15 mouse cellular contexts compared by ENCODE assay signal in the genomic region with DNA sequence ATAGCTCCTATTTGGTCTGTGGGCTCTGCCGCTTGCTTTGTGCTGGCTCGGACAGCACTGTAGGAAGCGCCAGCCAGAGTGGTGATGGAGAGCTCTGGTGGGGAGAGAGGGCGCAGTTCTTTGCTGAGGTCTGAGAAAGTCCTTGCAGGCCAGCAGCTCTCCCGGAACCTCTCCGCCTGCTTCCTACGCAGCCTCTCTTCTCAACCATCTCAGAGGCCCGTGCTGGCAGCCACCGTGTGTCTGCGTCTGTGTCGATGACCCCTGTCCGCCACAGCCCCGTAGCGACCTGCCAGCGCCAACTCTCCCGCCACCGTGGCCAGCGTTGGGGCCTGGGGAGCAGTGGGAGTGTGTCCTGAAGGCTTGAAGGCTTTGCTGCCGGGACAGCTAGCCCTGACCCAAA. TPM values are rescaled to one million over a fixed set of nuclear protein-coding genes. Genes with fewer than 3 reads are reported as not detected.
DNase-seq lines count a peak whose midpoint lies in the region; ATAC-seq and TF ChIP-seq lines count a peak whose summit lies in the region.
"Had no signal": no experiment of that assay in that cellular context is flagged by ENCODE, and none has a peak within 500 bp of the region (broad histone marks: within the 10 kb centered on the region; RNA-seq: fewer than 3 reads in every experiment).

No protein-coding gene starts in this region.

- H3K36me3 ChIP-seq in hindbrain, postnatal 0 days (ENCODE audit: insufficient read depth, low read length): no peaks in the 10 kb centered on the region

- no peaks in the 10 kb centered on the region for H3K9me3 ChIP-seq in hindbrain, postnatal 0 days (ENCODE audit: low read length)

- no peaks in the 10 kb centered on the region for H3K4me1 ChIP-seq in hindbrain, postnatal 0 days (ENCODE audit: insufficient read depth, low read length)

- intact Hi-C loops in left cerebral cortex, postnatal 4 days (cut with DNase I): no loop called here
- intact Hi-C loops in left cerebral cortex, postnatal 10 days (cut with DNase I): loop anchor here (5.0 kb wide), 1 partner anchor 36 kb away; no protein-coding TSS in a partner anchor
- intact Hi-C loops in heart, postnatal 25 days (cut with DNase I): no loop called here

- H3K4me2 ChIP-seq in hindbrain, postnatal 0 days (ENCODE audit: low read depth, low read length): peak overlapping the region; percentile 62

- peak overlapping the region; percentile 21 for H3K4me3 ChIP-seq in hindbrain, postnatal 0 days (ENCODE audit: low read length)
- H3K4me3 ChIP-seq: erythroblast, embryonic 14.5 days had no signal

- 6% methylated on average over 19 of the region's 19 CpGs for WGBS in hindbrain, postnatal 0 days

- no peak for ATAC-seq in hindbrain, postnatal 0 days
- ATAC-seq: liver, postnatal 0 days had no signal

- no peak overlapping the region for H3K27ac ChIP-seq in hindbrain, postnatal 0 days

- TF ChIP-seq CTCF in hindbrain, postnatal 0 days (IDR thresholded peaks at IDR 0.05; ENCODE audit: low read depth): no peak

- peaks cover 40% of the 10 kb centered on the region for H3K27me3 ChIP-seq in hindbrain, postnatal 0 days (ENCODE audit: insufficient read depth, low read length)

- H3K9ac ChIP-seq in hindbrain, postnatal 0 days (replicated peaks; ENCODE audit: low read length): peak overlapping the region; percentile 40
- H3K9ac ChIP-seq: liver, postnatal 0 days had no signal

- peak; percentile 57 for DNase-seq in left cerebral cortex, postnatal 4 days
- no peak for DNase-seq in left cerebral cortex, postnatal 10 days (ENCODE audit: extremely low spot score in 1 of 2, low spot score in 2 of 2)
- peak; percentile 67 for DNase-seq in embryo, embryonic 10 days (ENCODE audit: low spot score)
- DNase-seq in hindbrain, postnatal 0 days (ENCODE audit: low spot score): no peak
- peak; percentile 52 for DNase-seq in retina, embryonic 14.5 days (ENCODE audit: low spot score)
- no peak for DNase-seq in frontal cortex, postnatal 14 days (ENCODE audit: low spot score in 2 of 2)
- no peak for DNase-seq in heart, postnatal 25 days (ENCODE audit: low spot score)
- no peak for DNase-seq in gastrocnemius, adult 8-10 months (ENCODE audit: low spot score in 2 of 2)
- DNase-seq: adrenal gland, adult 2 months; liver, postnatal 0 days; right cerebral cortex, postnatal 4 days had no signal

RNA-seq across cellular contexts. Expression of a gene that starts 5.4 kb away (rescaled TPM):
- not detected for total RNA-seq in left cerebral cortex, postnatal 4 days (2021)
- total RNA-seq in left cerebral cortex, postnatal 10 days (2021): not detected
- total RNA-seq in hindbrain, postnatal 0 days (2014; rRNA removed): 33.8 and 35.1 TPM in 2 replicates
- 0.98 and 1.1 TPM in 2 replicates for polyA plus RNA-seq in hindbrain, postnatal 0 days (2015; fragmentation: Nextera tagmentation; extraction: Ambion mirVana)
- total RNA-seq in heart, postnatal 25 days (2021): not detected
- under 1 TPM; 0.38 to 0.48 (median 0.44) TPM for total RNA-seq in gastrocnemius, adult 8-10 months (2022)
- total RNA-seq: megakaryocyte, adult 5-6 weeks had no signal
- polyA plus RNA-seq: erythroblast, embryonic 14.5 days; liver, postnatal 0 days; neural tube, embryonic 14.5 days; stomach, embryonic 16.5 days had no signal

Comparison
In these comparisons a context has a peak if more than half of its experiments do, and no peak if none do; other contexts are left out.
1. DNase-seq: peak in left cerebral cortex, postnatal 4 days (single experiment), embryo, embryonic 10 days (single experiment) and retina, embryonic 14.5 days (single experiment); none in left cerebral cortex, postnatal 10 days (0 of 2), hindbrain, postnatal 0 days (single experiment), frontal cortex, postnatal 14 days (0 of 2), heart, postnatal 25 days (single experiment) and gastrocnemius, adult 8-10 months (0 of 2).
2. RNA of a gene that starts 5.4 kb away (total RNA-seq): 33.8 to 35.1 TPM in hindbrain, postnatal 0 days; 0.38 to 0.48 TPM in gastrocnemius, adult 8-10 months, not detected in left cerebral cortex, postnatal 10 days, not detected in heart, postnatal 25 days and not detected in left cerebral cortex, postnatal 4 days; every median in the first group is over 10 times any median in the second.